Mouse (Mus musculus): ENCODE results near the gene Hcrt.

Gene Hcrt

GRCm38 (mm10) chr11:100766726-100767125 is 4.0 kb upstream of the Hcrt start:
- no peak for DNase-seq

- peak; percentile 88 to 95 for DNase-seq
Measured at GRCm38 (mm10) chr11:100761547-100762045, 1.1 kb downstream of the Hcrt start.

- DNase-seq, result peak; percentile 42 to 62
Measured at GRCm38 (mm10) chr11:100759611-100760233, 3.0 kb downstream of the Hcrt start, which contains the start of gene Kcnh4. Kcnh4 (minus strand) TSS chr11:100759942.

GRCm38 (mm10) chr11:100758707-100759610 is 3.8 kb downstream of the Hcrt start:
- no peak for DNase-seq

- DNase-seq, result no peak
Measured at GRCm38 (mm10) chr11:100757566-100757965, 5.2 kb downstream of the Hcrt start.

GRCm38 (mm10) chr11:100756476-100756875 is 6.3 kb downstream of the Hcrt start:
- DNase-seq, result no peak

- no peak for DNase-seq
Measured at GRCm38 (mm10) chr11:100754693-100755057, 8.1 kb downstream of the Hcrt start.

GRCm38 (mm10) chr11:100754021-100754692 is 8.6 kb downstream of the Hcrt start:
- no peak for DNase-seq

- DNase-seq, result no peak
Measured at GRCm38 (mm10) chr11:100752294-100752693, 10.4 kb downstream of the Hcrt start.

- DNase-seq, result no peak
Measured at GRCm38 (mm10) chr11:100750127-100750526, 12.6 kb downstream of the Hcrt start.

- no peak for DNase-seq
Measured at GRCm38 (mm10) chr11:100749469-100749868, 13.3 kb downstream of the Hcrt start.

- DNase-seq, result no peak
Measured at GRCm38 (mm10) chr11:100748620-100749019, 14.1 kb downstream of the Hcrt start.

GRCm38 (mm10) chr11:100747114-100747513 is 15.6 kb downstream of the Hcrt start:
- no peak for DNase-seq

- no peak for DNase-seq
Measured at GRCm38 (mm10) chr11:100746546-100746945, 16.2 kb downstream of the Hcrt start.

GRCm38 (mm10) chr11:100745085-100745484 is 17.6 kb downstream of the Hcrt start:
- DNase-seq, result peak; percentile 62 to 68

GRCm38 (mm10) chr11:100741348-100741747 is 21.4 kb downstream of the Hcrt start:
- DNase-seq, result peak in 1 of 2 experiments; percentile 18

- no peak for DNase-seq
Measured at GRCm38 (mm10) chr11:100738749-100739148, 24.0 kb downstream of the Hcrt start.

GRCm38 (mm10) chr11:100738066-100738604 is 24.6 kb downstream of the Hcrt start, which contains the start of gene Rab5c:
Rab5c (minus strand) TSS chr11:100738215.
- DNase-seq, result peak; percentile 98 to 100

- no peak for DNase-seq
Measured at GRCm38 (mm10) chr11:100737105-100737733, 25.5 kb downstream of the Hcrt start.

GRCm38 (mm10) chr11:100736746-100737080 is 26.0 kb downstream of the Hcrt start:
- no peak for DNase-seq

- DNase-seq, result no peak
Measured at GRCm38 (mm10) chr11:100735954-100736745, 26.6 kb downstream of the Hcrt start.
